Mouse (Mus musculus) forebrain, embryonic 12.5 days (tissue): ENCODE data around the gene Fam43a. TPM values are rescaled to one million over a fixed set of nuclear protein-coding genes. Genes with fewer than 3 reads are reported as not detected.

ENCODE experiments used
- ATAC-seq: fragments of 200-750 bp; cut with Nextera tagmentation; 2 replicates; pipeline ENCODE4 v1.8.0; 2017; ENCODE audit warnings: moderate TSS enrichment; ENCODE audit not compliant: low FRiP score
- H3K27ac ChIP-seq: fragments of 300-500 bp; sonication (generic); 2 replicates; pipeline ENCODE4 v1.5.1; 2016; ENCODE audit warnings: mild to moderate bottlenecking
- H3K27me3 ChIP-seq: fragments of 300-500 bp; sonication (generic); 2 replicates; pipeline ENCODE4 v1.6.1; 2016; ENCODE audit warnings: mild to moderate bottlenecking
- H3K36me3 ChIP-seq: fragments of 300-500 bp; sonication (generic); replicated peaks from 2 replicates; pipeline ENCODE4 v1.6.1; 2016; ENCODE audit warnings: mild to moderate bottlenecking
- H3K4me1 ChIP-seq: fragments of 300-500 bp; sonication (generic); 2 replicates; pipeline ENCODE4 v1.6.1; 2016
- H3K4me2 ChIP-seq: fragments of 300-500 bp; sonication (generic); 2 replicates; pipeline ENCODE4 v1.6.1; 2016; ENCODE audit warnings: mild to moderate bottlenecking, moderate library complexity
- H3K4me3 ChIP-seq: fragments of 300-500 bp; sonication (generic); replicated peaks from 2 replicates; pipeline ENCODE4 v1.5.1; 2016; ENCODE audit warnings: mild to moderate bottlenecking
- H3K9ac ChIP-seq: fragments of 300-500 bp; sonication (generic); 2 replicates; pipeline ENCODE4 v1.6.1; 2016; ENCODE audit warnings: mild to moderate bottlenecking
- H3K9me3 ChIP-seq: fragments of 300-500 bp; sonication (generic); 2 replicates; pipeline ENCODE4 v1.6.1; 2016
- WGBS: fragments of 180-500 bp; shearing (Covaris S2); methylation state at CpG from one replicate; pipeline ENCODE4 v1.1.7; 2016; 5-methylcytosine and 5-hydroxymethylcytosine counted together
- polyA plus RNA-seq: library from polyadenylated mRNA; unstranded; fragments of >200 nt; fragmentation: Nextera tagmentation; extraction: Ambion mirVana; gene quantifications from 2 replicates; pipeline ENCODE4 v1.2.1, GENCODE M21; 2016

Fam43a gene
- polyA plus RNA-seq, 1 experiment from 2014 or later, result 11.4 TPM

DNA sequence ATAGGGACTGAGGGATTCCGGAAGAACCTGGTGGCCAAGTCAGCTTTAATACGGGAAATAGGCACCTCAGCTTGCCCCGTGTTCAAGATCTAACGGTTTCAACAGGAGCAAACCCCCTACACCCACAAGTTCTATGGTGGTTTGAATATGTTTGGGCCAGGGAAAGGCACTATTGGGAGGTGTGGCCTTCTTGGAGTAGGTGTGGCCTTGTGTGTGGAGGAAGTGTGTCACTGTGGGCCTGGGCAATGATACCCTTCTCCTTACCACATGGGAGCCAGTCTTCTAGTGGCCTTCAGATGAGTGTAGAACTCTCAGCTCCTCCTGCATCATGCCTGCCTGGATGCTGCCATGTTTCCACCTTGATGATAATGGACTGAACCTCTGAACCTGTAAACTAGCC, 45.5 kb downstream of the Fam43a start:
- Histone ChIP-seq H3K27ac (no peak overlapping the region), H3K4me2 (no peak overlapping the region), H3K36me3 (no peaks in the 10 kb centered on the region), H3K4me1 (0 out of 2 replicates have a peak, but pooled peaks cover 5% of the 10 kb centered on the region), H3K27me3 (no peaks in the 10 kb centered on the region), H3K9me3 (no peaks in the 10 kb centered on the region), H3K4me3 (no peak overlapping the region), H3K9ac (no peak overlapping the region)
- ATAC-seq, result no peak
- WGBS, result 92% methylated on average over 4 of the region's 4 CpGs

DNA sequence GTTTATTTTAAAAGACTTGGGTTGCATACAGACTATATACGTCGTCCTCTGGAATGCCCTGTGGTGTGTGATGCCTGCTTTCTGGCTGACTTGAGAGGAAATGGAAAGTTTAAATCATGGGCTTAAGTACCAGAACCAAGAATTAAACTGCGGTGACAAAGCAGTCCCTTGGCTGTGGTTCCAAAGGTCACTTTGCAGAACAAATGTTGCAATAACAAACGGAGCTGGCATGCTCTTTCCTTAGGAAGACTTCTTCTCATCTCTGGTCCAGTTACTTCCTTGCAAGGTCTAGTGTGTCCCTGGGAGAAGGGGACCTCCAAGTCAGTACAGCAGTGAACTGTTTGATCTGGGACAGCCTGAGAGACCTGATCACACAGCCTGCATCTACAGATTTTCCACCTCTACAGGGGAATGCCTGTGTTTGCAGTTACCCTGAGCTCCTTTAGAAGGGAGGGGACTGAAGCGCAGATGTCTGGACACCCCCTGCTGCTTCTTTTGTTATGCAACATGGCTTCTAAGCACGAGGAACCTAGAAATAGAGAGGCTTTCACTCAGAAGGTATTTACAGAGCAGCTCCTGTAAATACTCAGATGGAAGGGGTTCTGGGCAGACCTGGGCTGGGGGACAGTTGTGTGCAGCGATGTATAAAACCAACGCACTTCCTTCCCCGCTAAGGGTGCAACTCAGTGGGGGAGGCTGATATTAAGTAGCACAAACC, 46.5 kb downstream of the Fam43a start:
- Histone ChIP-seq H3K9me3 (no peaks in the 10 kb centered on the region), H3K4me1 (0 out of 2 replicates have a peak, but pooled peaks cover 5% of the 10 kb centered on the region), H3K27me3 (no peaks in the 10 kb centered on the region), H3K36me3 (no peaks in the 10 kb centered on the region), H3K4me3 (no peak overlapping the region), H3K9ac (no peak overlapping the region), H3K4me2 (no peak overlapping the region), H3K27ac (no peak overlapping the region)
- ATAC-seq, result no peak
- WGBS, result 35% methylated on average over 9 of the region's 9 CpGs

DNA sequence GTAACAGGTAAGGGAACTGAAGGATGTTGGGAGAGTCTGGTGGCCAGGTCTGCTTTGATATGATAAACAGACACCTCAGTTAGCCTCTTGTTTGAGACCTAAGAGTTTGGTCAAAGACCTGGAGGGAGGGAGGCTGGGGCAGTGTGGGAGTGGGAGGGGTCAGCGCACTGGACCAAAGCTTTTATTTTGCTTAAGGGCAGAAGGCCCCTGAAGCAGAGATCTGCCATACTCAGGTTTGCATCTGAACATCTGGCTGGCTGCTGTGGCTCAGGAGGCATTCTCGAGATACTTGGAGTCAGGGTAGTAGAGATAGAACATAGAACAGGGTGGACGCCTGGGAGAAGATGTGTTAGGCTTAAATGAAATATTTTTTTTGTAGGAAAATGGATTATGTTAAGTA, 47.3 kb downstream of the Fam43a start:
- Histone ChIP-seq H3K27me3 (no peaks in the 10 kb centered on the region), H3K4me2 (no peak overlapping the region), H3K36me3 (no peaks in the 10 kb centered on the region), H3K4me3 (no peak overlapping the region), H3K9me3 (no peaks in the 10 kb centered on the region), H3K27ac (no peak overlapping the region), H3K4me1 (0 out of 2 replicates have a peak, but pooled peaks cover 5% of the 10 kb centered on the region), H3K9ac (no peak overlapping the region)
- no peak for ATAC-seq
- 77% methylated on average over 3 of the region's 3 CpGs for WGBS

DNA sequence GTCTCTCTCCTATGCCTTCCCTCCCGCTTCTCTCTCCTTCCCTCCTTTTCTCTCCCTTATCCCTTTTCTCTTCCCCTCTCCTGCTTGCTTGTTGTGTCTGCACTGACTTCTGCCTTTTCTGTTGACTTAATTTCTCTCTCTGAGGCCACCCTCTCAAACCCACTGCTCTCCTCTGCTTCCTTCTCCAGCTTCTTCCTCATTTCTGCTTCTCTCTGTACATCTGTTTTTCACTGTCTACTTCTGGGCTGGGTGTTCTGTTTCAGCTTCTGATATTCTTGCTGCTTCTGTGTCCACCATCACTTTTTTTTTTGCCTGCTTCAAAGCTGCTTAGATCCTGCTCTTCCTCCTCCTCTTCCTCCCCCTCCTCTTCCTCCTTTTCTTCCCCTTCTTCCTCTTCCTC, 51.8 kb downstream of the Fam43a start:
- Histone ChIP-seq H3K36me3 (no peaks in the 10 kb centered on the region), H3K9me3 (no peaks in the 10 kb centered on the region), H3K4me3 (no peak overlapping the region), H3K27me3 (0 out of 2 replicates have a peak, but pooled peaks cover 4% of the 10 kb centered on the region), H3K9ac (no peak overlapping the region), H3K4me2 (no peak overlapping the region), H3K27ac (no peak overlapping the region), H3K4me1 (peaks cover 9% of the 10 kb centered on the region)
- ATAC-seq, result no peak
- 90% methylated on average over 1 of the region's 1 CpGs for WGBS

Other genes with a start within 250 kb of the Fam43a start
- gene Atp13a3, start 193.7 kb upstream of the Fam43a start, polyA plus RNA-seq, result 12.9 and 15.8 TPM in 2 replicates
- gene Tmem44, start 48.9 kb upstream of the Fam43a start, polyA plus RNA-seq, result 47.4 and 47.8 TPM in 2 replicates
- gene Lsg1, start 12.1 kb upstream of the Fam43a start, polyA plus RNA-seq, result 79.6 and 85.9 TPM in 2 replicates